Mouse (Mus musculus) hindbrain, embryonic 16.5 days (tissue): Measurements from ENCODE around the gene Uggt1. TPM values are rescaled to one million over a fixed set of nuclear protein-coding genes. Genes with fewer than 3 reads are reported as not detected.

Experiments
- ATAC-seq: fragments of 200-750 bp; cut with Nextera tagmentation; 2 replicates; pipeline ENCODE4 v1.8.0; 2017; ENCODE audit warnings: moderate TSS enrichment, moderate library complexity
- H3K27ac ChIP-seq: fragments of 300-500 bp; sonication (generic); 2 replicates; pipeline ENCODE4 v1.5.1; 2014; ENCODE audit warnings: low read depth, mild to moderate bottlenecking, control low read depth, low read length, moderate library complexity
- H3K27me3 ChIP-seq: fragments of 300-500 bp; sonication (generic); replicated peaks from 2 replicates; pipeline ENCODE4 v1.6.1; 2014; ENCODE audit warnings: low read length; ENCODE audit not compliant: control insufficient read depth, insufficient read depth
- H3K36me3 ChIP-seq: fragments of 300-500 bp; sonication (generic); 2 replicates; pipeline ENCODE4 v1.6.1; 2014; ENCODE audit warnings: mild to moderate bottlenecking, low read length, moderate library complexity, mixed read lengths; ENCODE audit not compliant: control insufficient read depth, insufficient read depth
- H3K4me1 ChIP-seq: fragments of 300-500 bp; sonication (generic); 2 replicates; pipeline ENCODE4 v1.6.1; 2014; ENCODE audit warnings: low read depth, low read length; ENCODE audit not compliant: control insufficient read depth, insufficient read depth
- H3K4me2 ChIP-seq: fragments of 300-500 bp; sonication (generic); 2 replicates; pipeline ENCODE4 v1.6.1; 2014; ENCODE audit warnings: mild to moderate bottlenecking, low read length, control low read depth, moderate library complexity
- H3K4me3 ChIP-seq: fragments of 300-500 bp; sonication (generic); 2 replicates; pipeline ENCODE4 v1.5.1; 2014; ENCODE audit warnings: mild to moderate bottlenecking, low read length, control low read depth, moderate library complexity
- H3K9ac ChIP-seq: fragments of 300-500 bp; sonication (generic); 2 replicates; pipeline ENCODE4 v1.6.1; 2014; ENCODE audit warnings: low read depth, mild to moderate bottlenecking, control low read depth, low read length, moderate library complexity
- H3K9me3 ChIP-seq: fragments of 300-500 bp; sonication (generic); 2 replicates; pipeline ENCODE4 v1.6.1; 2014; ENCODE audit warnings: mild to moderate bottlenecking, low read length, moderate library complexity; ENCODE audit not compliant: control insufficient read depth
- WGBS: fragments of 180-500 bp; shearing (Covaris S2); extraction: QIAGEN DNeasy Blood & Tissue Kit; methylation state at CpG from one replicate; pipeline ENCODE4 v1.1.7; 2014; 5-methylcytosine and 5-hydroxymethylcytosine counted together
- microRNA-seq: library from miRNA; unstranded; fragments of <30 nt; microRNA quantifications from one replicate; pipeline ENCODE4, GENCODE M21; 2017
- polyA plus RNA-seq: library from polyadenylated mRNA; unstranded; fragments of >200 nt; fragmentation: Nextera tagmentation; extraction: Ambion mirVana; gene quantifications from 2 replicates; pipeline ENCODE4 v1.2.1, GENCODE M21; 2015

Uggt1 gene
- polyA plus RNA-seq, 1 experiment from 2014 or later, result 40.2 TPM

GRCm38 (mm10) chr1:36100371-36100770 lies 144.1 kb downstream of the Uggt1 start:
- no peak overlapping the region for H3K9ac ChIP-seq
- ATAC-seq, result no peak
- H3K4me1 ChIP-seq, result no peaks in the 10 kb centered on the region; the same call in 1 of the 2 replicates
- 98% methylated on average over 3 of the region's 3 CpGs for WGBS
- 0 out of 2 replicates have a peak, but pooled peaks cover 3% of the 10 kb centered on the region for H3K9me3 ChIP-seq
- no peaks in the 10 kb centered on the region for H3K27me3 ChIP-seq
- H3K4me2 ChIP-seq, result no peak overlapping the region
- H3K4me3 ChIP-seq, result no peak overlapping the region
- peaks cover 18% of the 10 kb centered on the region for H3K36me3 ChIP-seq
- H3K27ac ChIP-seq, result no peak overlapping the region

- no peak overlapping the region for H3K4me3 ChIP-seq
- H3K9ac ChIP-seq, result no peak overlapping the region
- ATAC-seq, result no peak
- H3K36me3 ChIP-seq, result peaks cover 3% of the 10 kb centered on the region
- no peaks in the 10 kb centered on the region; the same call in 1 of the 2 replicates for H3K4me1 ChIP-seq
- H3K27ac ChIP-seq, result no peak overlapping the region
- 92% methylated on average over 4 of the region's 4 CpGs for WGBS
- H3K9me3 ChIP-seq, result no peaks in the 10 kb centered on the region
- no peak overlapping the region for H3K4me2 ChIP-seq
- no peaks in the 10 kb centered on the region for H3K27me3 ChIP-seq
Measured at GRCm38 (mm10) chr1:36098432-36098831, 146.1 kb downstream of the Uggt1 start.

- Histone ChIP-seq H3K27ac (no peak overlapping the region), H3K9ac (no peak overlapping the region), H3K36me3 (0 out of 2 replicates have a peak, but pooled peaks cover 2% of the 10 kb centered on the region), H3K4me1 (peaks cover 2% of the 10 kb centered on the region; the same call in 1 of the 2 replicates), H3K27me3 (no peaks in the 10 kb centered on the region), H3K9me3 (no peaks in the 10 kb centered on the region), H3K4me3 (no peak overlapping the region), H3K4me2 (no peak overlapping the region)
- peak; percentile 44 for ATAC-seq
- 75% methylated on average over 12 of the region's 12 CpGs for WGBS
Measured at GRCm38 (mm10) chr1:36095423-36096272, 148.9 kb downstream of the Uggt1 start.

- H3K4me1 ChIP-seq, result peaks cover 16% of the 10 kb centered on the region
- no peak overlapping the region for H3K4me3 ChIP-seq
- H3K27me3 ChIP-seq, result no peaks in the 10 kb centered on the region
- H3K9ac ChIP-seq, result no peak overlapping the region
- H3K4me2 ChIP-seq, result no peak overlapping the region
- 0 out of 2 replicates have a peak, but pooled peaks cover 2% of the 10 kb centered on the region for H3K36me3 ChIP-seq
- ATAC-seq, result no peak
- WGBS, result 97% methylated on average over 8 of the region's 8 CpGs
- no peaks in the 10 kb centered on the region for H3K9me3 ChIP-seq
- H3K27ac ChIP-seq, result no peak overlapping the region
Measured at GRCm38 (mm10) chr1:36093741-36094140, 150.8 kb downstream of the Uggt1 start.

DNA sequence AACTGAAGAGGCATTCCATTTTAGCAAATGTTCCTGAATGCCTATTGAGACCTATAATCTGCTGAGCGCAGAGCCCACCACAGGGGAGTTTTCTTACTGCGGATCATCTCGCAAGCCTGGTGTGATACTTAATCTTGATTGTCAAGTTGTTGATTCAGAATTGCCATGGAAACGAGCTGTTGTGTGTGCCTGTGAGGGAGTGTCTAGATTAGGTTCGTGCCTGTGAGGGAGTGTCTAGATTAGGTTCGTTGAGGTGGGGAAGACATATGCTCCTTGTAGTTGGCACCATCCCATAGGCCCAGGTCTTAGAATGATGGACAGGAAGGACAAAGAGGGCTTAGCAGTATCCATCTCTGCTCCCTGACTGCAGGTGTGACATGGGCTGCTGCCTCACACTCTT lies 153.3 kb downstream of the Uggt1 start:
- Histone ChIP-seq H3K4me3 (no peak overlapping the region), H3K9ac (no peak overlapping the region), H3K9me3 (no peaks in the 10 kb centered on the region), H3K27me3 (no peaks in the 10 kb centered on the region), H3K27ac (no peak overlapping the region), H3K4me1 (peaks cover 23% of the 10 kb centered on the region), H3K4me2 (no peak overlapping the region), H3K36me3 (0 out of 2 replicates have a peak, but pooled peaks cover 2% of the 10 kb centered on the region)
- no peak for ATAC-seq
- 67% methylated on average over 6 of the region's 6 CpGs for WGBS

DNA sequence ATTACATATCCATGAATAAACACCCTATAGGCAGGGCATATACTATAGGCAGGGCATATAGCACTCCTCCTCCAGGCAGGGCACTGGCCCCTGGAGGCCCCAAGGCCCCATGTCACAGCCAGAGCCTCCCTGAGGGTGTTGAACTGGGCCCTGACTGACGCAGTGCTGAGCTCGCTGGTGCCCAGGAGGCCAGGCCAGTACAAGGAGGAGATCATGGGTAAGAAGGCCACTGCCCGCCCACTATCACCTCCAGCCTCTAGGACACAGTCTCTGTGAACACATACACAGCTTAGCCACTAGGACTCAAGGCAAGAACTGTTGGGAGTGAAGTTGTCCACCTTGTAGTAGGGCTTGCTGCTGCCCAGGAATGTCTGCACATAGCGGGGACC lies 153.8 kb downstream of the Uggt1 start:
- ATAC-seq, result 0 out of 2 replicates have a peak, but pooled peaks have one; percentile 3
- peaks cover 4% of the 10 kb centered on the region; the same call in 1 of the 2 replicates for H3K36me3 ChIP-seq
- H3K9me3 ChIP-seq, result no peaks in the 10 kb centered on the region
- H3K4me3 ChIP-seq, result no peak overlapping the region
- no peaks in the 10 kb centered on the region for H3K27me3 ChIP-seq
- H3K4me1 ChIP-seq, result peaks cover 23% of the 10 kb centered on the region
- no peak overlapping the region for H3K4me2 ChIP-seq
- H3K9ac ChIP-seq, result no peak overlapping the region
- H3K27ac ChIP-seq, result no peak overlapping the region
- WGBS, result 86% methylated on average over 4 of the region's 4 CpGs

Small RNAs within 50 kb of the gene (microRNA-seq; reads per million reads assigned to microRNA genes)
- gene Mir6897, result 4.2 reads per million, percentile 14 among the genes with 10 or more reads in this experiment

Other genes with a start within 250 kb of the Uggt1 start
- gene Hs6st1, start 176.3 kb downstream of the Uggt1 start, polyA plus RNA-seq, result 9.5 and 11.7 TPM in 2 replicates
- gene Neurl3, start 30.0 kb upstream of the Uggt1 start, polyA plus RNA-seq, result 1.4 and 2.0 TPM in 2 replicates
- gene Arid5a, start 63.0 kb upstream of the Uggt1 start, polyA plus RNA-seq, result 6.7 and 7.1 TPM in 2 replicates
- 33.0 and 40.6 TPM in 2 replicates for gene Kansl3, start 124.5 kb upstream of the Uggt1 start, polyA plus RNA-seq
- 1.9 and 3.2 TPM in 2 replicates for gene Fer1l5, start 127.6 kb upstream of the Uggt1 start, polyA plus RNA-seq
- gene Lman2l, start 200.6 kb upstream of the Uggt1 start, polyA plus RNA-seq, result 62.9 and 67.6 TPM in 2 replicates
- 11.4 and 12.8 TPM in 2 replicates for gene Cnnm4, start 226.9 kb upstream of the Uggt1 start, polyA plus RNA-seq